ENCODE assay signal across 27 mouse cellular contexts in the genomic region with DNA sequence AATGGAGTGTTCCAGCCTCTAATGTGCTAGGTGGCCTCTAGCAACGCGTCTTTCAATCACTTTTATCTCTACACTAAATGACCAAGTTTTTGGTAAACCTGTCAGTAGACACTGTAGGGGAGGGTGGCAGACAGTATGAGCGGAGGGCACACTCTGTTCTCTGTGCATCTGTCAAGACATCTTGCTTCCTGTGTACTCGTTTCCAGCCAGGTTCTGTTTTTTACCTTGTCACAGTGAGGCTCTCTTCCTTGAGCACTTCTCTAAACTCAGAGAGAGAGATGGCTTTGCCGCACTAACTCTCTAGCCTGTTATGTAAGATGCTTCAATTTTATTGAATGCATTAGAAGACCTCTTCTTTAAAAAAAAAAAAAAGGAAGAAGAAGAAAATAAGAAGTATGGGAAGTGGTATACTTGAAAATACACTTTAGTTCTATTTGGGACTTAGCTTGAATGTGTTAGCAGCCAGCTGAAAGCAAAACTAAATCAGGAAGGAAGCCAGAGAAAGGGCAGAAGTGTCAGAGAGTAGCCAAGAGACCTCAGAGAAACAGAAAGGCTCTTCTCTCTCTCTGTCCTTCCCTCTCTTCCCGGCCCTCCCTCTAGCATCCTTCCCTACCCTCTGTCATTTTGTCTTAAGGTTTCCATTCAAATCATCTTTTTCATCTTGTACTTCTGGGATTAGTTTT.
DNase-seq lines count a peak whose midpoint lies in the region; ATAC-seq and TF ChIP-seq lines count a peak whose summit lies in the region.
"Had no signal": no experiment of that assay in that cellular context is flagged by ENCODE, and none has a peak within 500 bp of the region (broad histone marks: within the 10 kb centered on the region; RNA-seq: fewer than 3 reads in every experiment).

No protein-coding gene starts in this region.

- no peak for TF ChIP-seq CTCF in layer of hippocampus, adult 2 months (conservative IDR thresholded peaks at IDR 0.05)

- no peak overlapping the region for H3K4me2 ChIP-seq in midbrain, embryonic 16.5 days (ENCODE audit: low read length)
- H3K4me2 ChIP-seq in forebrain, embryonic 16.5 days (ENCODE audit: low read length), result no peak overlapping the region
- H3K4me2 ChIP-seq: limb, embryonic 15.5 days; stomach, embryonic 15.5 days had no signal

- H3K27me3 ChIP-seq in midbrain, embryonic 16.5 days (ENCODE audit: control insufficient read depth, insufficient read depth, low read depth, low read length), result no peaks in the 10 kb centered on the region
- H3K27me3 ChIP-seq in forebrain, embryonic 16.5 days (replicated peaks; ENCODE audit: control insufficient read depth, insufficient read depth, low read length), result no peaks in the 10 kb centered on the region
- H3K27me3 ChIP-seq: limb, embryonic 15.5 days; megakaryocyte, embryonic 14.5 days; stomach, embryonic 15.5 days had no signal

- H3K4me3 ChIP-seq in layer of hippocampus, adult 2 months, result no peak overlapping the region
- no peak overlapping the region for H3K4me3 ChIP-seq in midbrain, embryonic 16.5 days (ENCODE audit: low read depth, low read length)
- H3K4me3 ChIP-seq in forebrain, embryonic 16.5 days (replicated peaks; ENCODE audit: low read length), result no peak overlapping the region
- H3K4me3 ChIP-seq: forebrain, embryonic 10.5 days; heart, adult 2 months; hindbrain, embryonic 10.5 days; limb, embryonic 15.5 days; megakaryocyte, embryonic 14.5 days; myocyte; stomach, embryonic 15.5 days had no signal

- peak; percentile 86 for ATAC-seq in megakaryocyte progenitor cell, adult 5-6 weeks (replicated peaks; ENCODE audit: poor library complexity)
- ATAC-seq in midbrain, embryonic 16.5 days, result no peak
- no peak for ATAC-seq in forebrain, embryonic 16.5 days
- ATAC-seq: activated CD4-positive, CD25-positive, alpha-beta regulatory T cell, adult 4 months; hindbrain, postnatal 0 days; liver, postnatal 0 days had no signal

- H3K9me3 ChIP-seq in midbrain, embryonic 16.5 days (replicated peaks; ENCODE audit: control insufficient read depth, low read length, poor library complexity, severe bottlenecking), result no peaks in the 10 kb centered on the region
- H3K9me3 ChIP-seq in forebrain, embryonic 16.5 days (ENCODE audit: control insufficient read depth, low read length), result no peaks in the 10 kb centered on the region
- H3K9me3 ChIP-seq: forebrain, embryonic 10.5 days; hindbrain, embryonic 10.5 days; limb, embryonic 15.5 days; megakaryocyte, embryonic 14.5 days; stomach, embryonic 15.5 days had no signal

- H3K27ac ChIP-seq in layer of hippocampus, adult 2 months, result peak overlapping the region; percentile 19; the same call in 1 of the 2 replicates
- H3K27ac ChIP-seq in midbrain, embryonic 16.5 days (ENCODE audit: low read length), result no peak overlapping the region
- H3K27ac ChIP-seq in forebrain, embryonic 16.5 days (ENCODE audit: low read length), result no peak overlapping the region
- H3K27ac ChIP-seq: forebrain, embryonic 10.5 days; heart, adult 2 months; hindbrain, embryonic 10.5 days; hindbrain, postnatal 0 days; kidney, postnatal 0 days; limb, embryonic 15.5 days; stomach, embryonic 15.5 days had no signal

- H3K36me3 ChIP-seq in midbrain, embryonic 16.5 days (ENCODE audit: control insufficient read depth, insufficient read depth, low read length), result no peaks in the 10 kb centered on the region
- H3K36me3 ChIP-seq in forebrain, embryonic 16.5 days (ENCODE audit: control insufficient read depth, insufficient read depth), result no peaks in the 10 kb centered on the region
- H3K36me3 ChIP-seq: forebrain, embryonic 10.5 days; G1E; hindbrain, embryonic 10.5 days; limb, embryonic 15.5 days; stomach, embryonic 15.5 days had no signal

- no peak overlapping the region for H3K9ac ChIP-seq in midbrain, embryonic 16.5 days (ENCODE audit: low read depth, low read length)
- H3K9ac ChIP-seq in forebrain, embryonic 16.5 days (replicated peaks; ENCODE audit: low read depth, low read length), result no peak overlapping the region
- H3K9ac ChIP-seq: limb, embryonic 15.5 days; liver, postnatal 0 days; stomach, embryonic 15.5 days had no signal

- no peaks in the 10 kb centered on the region; the same call in 1 of the 2 replicates for H3K4me1 ChIP-seq in midbrain, embryonic 16.5 days (ENCODE audit: control insufficient read depth, insufficient read depth, low read length)
- H3K4me1 ChIP-seq in forebrain, embryonic 16.5 days (replicated peaks; ENCODE audit: control insufficient read depth, insufficient read depth, low read length), result 0 out of 2 replicates have a peak, but pooled peaks cover 4% of the 10 kb centered on the region
- H3K4me1 ChIP-seq: limb, embryonic 15.5 days; megakaryocyte, embryonic 14.5 days; stomach, embryonic 15.5 days had no signal

- WGBS in midbrain, embryonic 16.5 days, result 53% methylated on average over 6 of the region's 6 CpGs
- whole genome bisulfite sequencing in forebrain, embryonic 16.5 days, result 53% methylated on average over 6 of the region's 6 CpGs

- no peak for DNase-seq in layer of hippocampus, adult 2 months (ENCODE audit: low spot score in 2 of 2)
- DNase-seq in layer of hippocampus, adult 11-12 months (ENCODE audit: low spot score), result no peak
- DNase-seq in cerebellum, adult 11-12 months, result peak; percentile 55
- DNase-seq in cerebellum, postnatal 25 days, result peak; percentile 39 to 54
- DNase-seq: adrenal gland, postnatal 25 days; embryo, embryonic 11 days; gastrocnemius, postnatal 10 days; heart, adult 2 months; kidney, adult 11 months; liver, postnatal 0 days; lung, postnatal 10 days; midbrain, embryonic 14.5 days; right cerebral cortex, postnatal 25 days; thymus, adult 2 months had no signal

Comparison
In these comparisons a context has a peak if more than half of its experiments do, and no peak if none do; other contexts are left out.
1. DNase-seq: peak in cerebellum, adult 11-12 months (single experiment) and cerebellum, postnatal 25 days (2 of 2); none in layer of hippocampus, adult 2 months (0 of 2) and layer of hippocampus, adult 11-12 months (single experiment).